Mouse (Mus musculus): ENCODE measurements at regions not wholly inside any gene's neighbourhood (a gene's known extent, or its start where the extent isn't known, plus 50 kb on each side); places are given as distances from the start of the nearest gene placed in this dataset.
A peak's percentile ranks its signal among the peaks of the same experiment; 100 is the strongest.

DNA sequence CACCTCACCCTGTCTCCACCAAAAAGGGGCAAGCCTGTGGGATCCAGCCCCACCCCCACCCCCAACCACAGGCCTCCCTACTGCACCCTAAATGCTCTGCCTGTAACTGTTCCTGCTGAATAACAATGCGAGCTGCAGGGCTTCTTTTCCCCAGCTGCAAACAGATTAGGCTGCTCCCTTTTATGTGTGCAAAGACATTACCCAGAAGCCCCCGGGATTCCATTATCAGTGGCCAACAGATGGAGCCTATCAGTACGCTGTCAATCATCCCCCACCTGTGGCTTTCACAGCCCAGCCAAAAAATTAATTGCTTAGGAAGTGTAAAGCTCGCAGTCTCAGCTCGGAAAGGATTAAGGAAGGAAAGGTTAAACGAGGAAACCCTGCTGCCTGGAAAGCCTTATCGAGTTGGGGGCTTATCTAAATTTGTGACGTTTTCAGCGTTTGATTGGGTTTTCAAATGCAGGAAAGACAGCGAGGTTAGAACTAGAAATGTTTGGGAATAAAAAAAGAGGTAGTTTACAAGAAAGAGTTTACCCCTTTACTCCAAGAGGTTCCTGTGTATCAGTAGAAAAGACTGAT, 263.2 kb upstream of the Myo3a start:
- Histone ChIP-seq H3K27me3 (ENCODE audit: control insufficient read depth, insufficient read depth, low read length) (no peaks in the 10 kb centered on the region), H3K27ac (replicated peaks; ENCODE audit: low read depth, low read length) (no peak overlapping the region; the same call in 1 of the 2 replicates), H3K4me3 (ENCODE audit: low read depth, low read length) (no peak overlapping the region), H3K36me3 (replicated peaks; ENCODE audit: control insufficient read depth, insufficient read depth, low read depth, low read length) (no peaks in the 10 kb centered on the region), H3K9ac (replicated peaks; ENCODE audit: low read length) (no peak overlapping the region), H3K9me3 (replicated peaks; ENCODE audit: control insufficient read depth, low read length) (no peaks in the 10 kb centered on the region), H3K4me2 (ENCODE audit: low read depth, low read length) (peak overlapping the region; percentile 30), H3K4me1 (ENCODE audit: control insufficient read depth, insufficient read depth, low read length) (no peaks in the 10 kb centered on the region)
- 2% methylated on average over 10 of the region's 10 CpGs for WGBS
- ATAC-seq (replicated peaks; ENCODE audit: insufficient number of reproducible peaks, low FRiP score, low TSS enrichment, low read depth) (peak; percentile 91), DNase-seq (ENCODE audit: low spot score) (peak; percentile 66)

DNA sequence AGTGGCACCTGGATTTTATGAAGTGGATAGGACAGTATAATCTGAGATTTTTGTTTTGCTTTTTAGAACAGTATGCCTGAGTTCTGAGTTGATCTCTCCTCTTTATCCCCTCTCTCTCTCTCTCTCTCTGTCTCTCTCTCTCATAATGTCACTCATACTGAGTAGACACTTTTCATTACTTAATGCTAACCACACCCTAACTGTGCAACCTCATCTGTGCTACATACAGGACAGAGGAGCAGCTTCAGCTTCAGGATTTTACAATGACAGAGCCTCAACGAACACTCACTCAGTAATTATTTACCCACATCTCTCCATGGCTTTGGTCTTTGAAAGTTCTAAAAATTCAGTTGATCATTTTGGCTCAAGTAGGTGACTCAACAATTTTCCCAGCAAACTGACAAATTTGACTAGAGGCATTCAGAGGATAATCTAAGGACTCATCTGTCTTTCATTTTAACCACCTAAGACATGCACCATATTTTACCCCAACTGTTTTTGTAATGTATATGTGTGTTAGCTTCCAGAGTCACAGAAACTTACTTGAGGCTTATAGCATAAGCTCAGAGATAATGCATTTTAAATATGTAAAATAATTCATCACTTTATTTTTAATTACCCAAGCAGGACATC, 256.4 kb upstream of the Myo3a start:
- no peak overlapping the region for H3K9ac ChIP-seq (replicated peaks; ENCODE audit: low read length)
- no peaks in the 10 kb centered on the region for H3K4me1 ChIP-seq (ENCODE audit: control insufficient read depth, insufficient read depth, low read length)
- ATAC-seq (replicated peaks; ENCODE audit: insufficient number of reproducible peaks, low FRiP score, low TSS enrichment, low read depth) (no peak), DNase-seq (ENCODE audit: low spot score) (no peak)
- no peak overlapping the region for H3K4me3 ChIP-seq (ENCODE audit: low read depth, low read length)
- no peak overlapping the region for H3K4me2 ChIP-seq (ENCODE audit: low read depth, low read length)
- H3K36me3 ChIP-seq (replicated peaks; ENCODE audit: control insufficient read depth, insufficient read depth, low read depth, low read length), result no peaks in the 10 kb centered on the region
- H3K27me3 ChIP-seq (ENCODE audit: control insufficient read depth, insufficient read depth, low read length), result no peaks in the 10 kb centered on the region
- H3K27ac ChIP-seq (replicated peaks; ENCODE audit: low read depth, low read length), result no peak overlapping the region
- 84% methylated on average over 1 of the region's 1 CpGs for WGBS
- no peaks in the 10 kb centered on the region for H3K9me3 ChIP-seq (replicated peaks; ENCODE audit: control insufficient read depth, low read length)

DNA sequence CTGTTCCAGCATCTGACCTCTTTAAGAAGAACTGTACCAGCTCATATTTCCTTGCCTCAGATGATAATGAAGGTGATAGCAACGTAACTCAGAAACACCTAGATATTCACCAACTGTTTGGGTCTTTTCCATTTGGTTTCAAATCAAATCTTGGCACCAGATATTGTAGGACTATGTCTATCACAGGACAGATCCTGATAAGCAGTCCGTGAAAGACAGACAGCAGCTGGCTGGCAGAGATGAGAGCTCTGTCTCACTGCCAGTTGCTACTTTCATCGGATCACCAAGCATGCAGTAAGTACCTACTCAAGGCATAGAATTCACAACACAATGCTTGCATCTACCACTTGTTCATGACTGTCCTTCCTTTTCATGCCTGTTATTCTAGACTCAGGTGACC, 252.7 kb upstream of the Myo3a start:
- no peak overlapping the region for H3K9ac ChIP-seq (replicated peaks; ENCODE audit: low read length)
- ATAC-seq (replicated peaks; ENCODE audit: insufficient number of reproducible peaks, low FRiP score, low TSS enrichment, low read depth) (no peak), DNase-seq (ENCODE audit: low spot score) (no peak)
- no peak overlapping the region for H3K4me2 ChIP-seq (ENCODE audit: low read depth, low read length)
- H3K4me3 ChIP-seq (ENCODE audit: low read depth, low read length), result no peak overlapping the region
- no peaks in the 10 kb centered on the region for H3K36me3 ChIP-seq (replicated peaks; ENCODE audit: control insufficient read depth, insufficient read depth, low read depth, low read length)
- H3K9me3 ChIP-seq (replicated peaks; ENCODE audit: control insufficient read depth, low read length), result no peaks in the 10 kb centered on the region
- H3K27ac ChIP-seq (replicated peaks; ENCODE audit: low read depth, low read length), result no peak overlapping the region
- no peaks in the 10 kb centered on the region for H3K4me1 ChIP-seq (ENCODE audit: control insufficient read depth, insufficient read depth, low read length)
- no peaks in the 10 kb centered on the region for H3K27me3 ChIP-seq (ENCODE audit: control insufficient read depth, insufficient read depth, low read length)
- WGBS, result 75% methylated on average over 3 of the region's 3 CpGs

DNA sequence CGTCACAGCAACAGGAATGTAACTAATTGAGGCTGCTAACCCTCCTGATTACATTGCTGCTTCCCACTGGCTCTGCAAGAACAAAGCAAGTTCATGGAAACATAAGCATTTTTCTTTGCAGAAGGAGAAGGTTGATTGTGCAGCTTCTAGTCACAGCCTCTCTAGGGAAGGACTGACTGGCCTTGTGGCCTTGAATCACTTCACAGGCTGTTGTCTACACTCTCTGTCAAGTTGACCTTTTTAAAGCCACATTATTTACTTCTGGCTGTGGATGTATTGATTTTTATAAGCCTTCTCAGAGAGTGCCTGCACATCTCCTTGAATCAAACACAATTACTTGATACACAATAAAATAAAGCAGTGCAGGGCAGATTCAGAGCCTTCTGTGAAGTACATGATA, 251.8 kb upstream of the Myo3a start:
- no peak overlapping the region for H3K9ac ChIP-seq (replicated peaks; ENCODE audit: low read length)
- H3K27ac ChIP-seq (replicated peaks; ENCODE audit: low read depth, low read length), result no peak overlapping the region
- H3K27me3 ChIP-seq (ENCODE audit: control insufficient read depth, insufficient read depth, low read length), result no peaks in the 10 kb centered on the region
- WGBS, result 41% methylated on average over 1 of the region's 1 CpGs
- no peak overlapping the region for H3K4me2 ChIP-seq (ENCODE audit: low read depth, low read length)
- no peaks in the 10 kb centered on the region for H3K36me3 ChIP-seq (replicated peaks; ENCODE audit: control insufficient read depth, insufficient read depth, low read depth, low read length)
- no peak overlapping the region for H3K4me3 ChIP-seq (ENCODE audit: low read depth, low read length)
- no peak for ATAC-seq (replicated peaks; ENCODE audit: insufficient number of reproducible peaks, low FRiP score, low TSS enrichment, low read depth)
- no peaks in the 10 kb centered on the region for H3K9me3 ChIP-seq (replicated peaks; ENCODE audit: control insufficient read depth, low read length)
- H3K4me1 ChIP-seq (ENCODE audit: control insufficient read depth, insufficient read depth, low read length), result no peaks in the 10 kb centered on the region
- DNase-seq (ENCODE audit: low spot score), result no peak

DNA sequence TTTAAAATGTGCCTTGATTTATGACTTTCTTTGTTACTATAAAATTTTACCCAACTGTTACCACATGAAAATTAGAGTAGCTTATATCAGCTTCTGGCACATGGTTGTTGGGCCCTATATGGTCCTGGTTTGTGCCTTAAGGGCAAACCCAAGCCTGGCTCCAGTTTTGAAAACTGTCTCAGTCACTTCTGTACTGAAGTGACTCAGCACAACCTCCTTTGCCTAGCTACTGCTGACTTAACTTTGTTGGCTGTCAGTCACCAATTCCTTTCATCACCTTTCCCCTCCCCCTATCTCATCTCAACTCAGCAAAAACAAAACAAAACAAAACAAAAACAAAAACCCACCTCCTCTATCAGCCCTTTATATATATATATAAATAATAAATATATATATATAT, 251.0 kb upstream of the Myo3a start:
- no peak overlapping the region for H3K27ac ChIP-seq (replicated peaks; ENCODE audit: low read depth, low read length)
- no peaks in the 10 kb centered on the region for H3K9me3 ChIP-seq (replicated peaks; ENCODE audit: control insufficient read depth, low read length)
- DNase-seq (ENCODE audit: low spot score) (no peak), ATAC-seq (replicated peaks; ENCODE audit: insufficient number of reproducible peaks, low FRiP score, low TSS enrichment, low read depth) (no peak)
- no peaks in the 10 kb centered on the region for H3K36me3 ChIP-seq (replicated peaks; ENCODE audit: control insufficient read depth, insufficient read depth, low read depth, low read length)
- H3K4me2 ChIP-seq (ENCODE audit: low read depth, low read length), result no peak overlapping the region
- no peaks in the 10 kb centered on the region for H3K4me1 ChIP-seq (ENCODE audit: control insufficient read depth, insufficient read depth, low read length)
- H3K9ac ChIP-seq (replicated peaks; ENCODE audit: low read length), result no peak overlapping the region
- H3K27me3 ChIP-seq (ENCODE audit: control insufficient read depth, insufficient read depth, low read length), result no peaks in the 10 kb centered on the region
- no peak overlapping the region for H3K4me3 ChIP-seq (ENCODE audit: low read depth, low read length)

DNA sequence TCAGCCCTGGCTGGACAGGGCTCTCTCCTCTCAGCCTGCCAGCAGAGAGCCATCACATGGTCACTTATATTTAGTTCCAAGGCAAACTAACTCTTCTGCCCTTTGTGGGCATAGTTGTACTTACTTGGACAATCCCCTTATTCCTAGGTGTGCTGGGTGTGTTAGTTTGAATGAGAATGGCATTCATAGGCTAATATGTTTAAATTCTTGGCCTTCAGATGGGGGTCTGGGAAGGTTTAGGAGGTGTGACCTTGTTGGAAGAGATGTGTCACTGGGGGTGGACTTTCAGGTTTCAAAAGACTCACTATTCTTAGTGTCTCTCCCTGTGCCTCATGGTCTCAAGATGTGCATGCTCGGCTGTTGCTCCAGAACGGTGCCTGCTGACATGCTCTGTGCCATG, 250.5 kb upstream of the Myo3a start:
- 90% methylated on average over 2 of the region's 2 CpGs for WGBS
- no peak overlapping the region for H3K27ac ChIP-seq (replicated peaks; ENCODE audit: low read depth, low read length)
- no peak overlapping the region for H3K9ac ChIP-seq (replicated peaks; ENCODE audit: low read length)
- H3K9me3 ChIP-seq (replicated peaks; ENCODE audit: control insufficient read depth, low read length), result no peaks in the 10 kb centered on the region
- no peak overlapping the region for H3K4me3 ChIP-seq (ENCODE audit: low read depth, low read length)
- H3K27me3 ChIP-seq (ENCODE audit: control insufficient read depth, insufficient read depth, low read length), result no peaks in the 10 kb centered on the region
- no peak overlapping the region for H3K4me2 ChIP-seq (ENCODE audit: low read depth, low read length)
- no peak for ATAC-seq (replicated peaks; ENCODE audit: insufficient number of reproducible peaks, low FRiP score, low TSS enrichment, low read depth)
- H3K36me3 ChIP-seq (replicated peaks; ENCODE audit: control insufficient read depth, insufficient read depth, low read depth, low read length), result no peaks in the 10 kb centered on the region
- DNase-seq (ENCODE audit: low spot score), result no peak
- H3K4me1 ChIP-seq (ENCODE audit: control insufficient read depth, insufficient read depth, low read length), result no peaks in the 10 kb centered on the region

DNA sequence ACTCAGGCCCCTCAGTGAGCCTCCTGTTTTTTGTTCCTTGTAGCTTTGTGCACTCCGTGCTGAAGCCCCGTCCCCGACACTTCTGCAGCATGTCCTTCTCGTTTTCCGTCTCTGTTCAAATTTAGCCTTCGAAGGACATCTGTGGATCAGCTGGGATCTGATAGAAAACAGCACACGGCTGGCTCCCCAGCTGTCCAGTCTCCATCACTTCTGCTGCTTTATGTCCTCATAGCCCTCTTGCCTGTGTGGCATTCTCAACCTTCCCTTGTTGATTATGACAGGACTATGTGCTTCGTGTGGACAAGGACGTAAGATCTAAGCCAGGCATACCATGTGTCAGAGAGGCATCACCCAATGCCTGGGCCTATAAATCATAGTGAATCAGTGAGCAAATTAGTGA, 247.1 kb upstream of the Myo3a start:
- Histone ChIP-seq H3K4me1 (ENCODE audit: control insufficient read depth, insufficient read depth, low read length) (no peaks in the 10 kb centered on the region), H3K4me3 (ENCODE audit: low read depth, low read length) (no peak overlapping the region), H3K27ac (replicated peaks; ENCODE audit: low read depth, low read length) (no peak overlapping the region), H3K9me3 (replicated peaks; ENCODE audit: control insufficient read depth, low read length) (no peaks in the 10 kb centered on the region), H3K4me2 (ENCODE audit: low read depth, low read length) (no peak overlapping the region), H3K27me3 (ENCODE audit: control insufficient read depth, insufficient read depth, low read length) (no peaks in the 10 kb centered on the region), H3K9ac (replicated peaks; ENCODE audit: low read length) (no peak overlapping the region), H3K36me3 (replicated peaks; ENCODE audit: control insufficient read depth, insufficient read depth, low read depth, low read length) (no peaks in the 10 kb centered on the region)
- WGBS, result 84% methylated on average over 9 of the region's 9 CpGs
- ATAC-seq (replicated peaks; ENCODE audit: insufficient number of reproducible peaks, low FRiP score, low TSS enrichment, low read depth), result no peak
- no peak for DNase-seq (ENCODE audit: low spot score)

DNA sequence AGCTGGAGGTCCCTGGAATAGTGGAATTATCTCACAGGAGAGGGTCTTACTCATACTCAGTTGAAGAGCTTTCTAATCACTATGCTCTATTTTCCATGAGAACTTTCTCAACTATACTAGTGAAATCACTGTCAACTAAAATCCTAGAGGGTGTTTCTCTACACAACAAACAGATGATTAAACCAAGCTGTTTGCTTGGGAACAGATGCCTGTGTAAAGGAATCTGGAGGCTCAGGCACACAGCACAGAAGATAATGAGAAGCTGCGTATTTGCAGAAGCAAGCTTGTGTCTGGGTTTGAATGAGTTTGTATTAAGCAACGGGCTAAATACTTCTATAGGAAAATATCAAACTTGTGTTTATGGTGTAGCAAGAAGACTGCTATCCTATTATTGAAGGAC, 202.9 kb upstream of the Myo3a start:
- Histone ChIP-seq H3K36me3 (replicated peaks; ENCODE audit: control insufficient read depth, insufficient read depth, low read depth, low read length) (no peaks in the 10 kb centered on the region), H3K4me2 (ENCODE audit: low read depth, low read length) (no peak overlapping the region), H3K4me1 (ENCODE audit: control insufficient read depth, insufficient read depth, low read length) (no peaks in the 10 kb centered on the region), H3K27ac (replicated peaks; ENCODE audit: low read depth, low read length) (no peak overlapping the region), H3K9ac (replicated peaks; ENCODE audit: low read length) (no peak overlapping the region), H3K4me3 (ENCODE audit: low read depth, low read length) (no peak overlapping the region), H3K27me3 (ENCODE audit: control insufficient read depth, insufficient read depth, low read length) (no peaks in the 10 kb centered on the region), H3K9me3 (replicated peaks; ENCODE audit: control insufficient read depth, low read length) (no peaks in the 10 kb centered on the region)
- 86% methylated on average over 2 of the region's 2 CpGs for WGBS
- DNase-seq (ENCODE audit: low spot score) (no peak), ATAC-seq (replicated peaks; ENCODE audit: insufficient number of reproducible peaks, low FRiP score, low TSS enrichment, low read depth) (no peak)

Measured in embryonic facial prominence, embryonic 11.5 days (tissue).